Mouse (Mus musculus) myocyte (in vitro differentiated cells): Measurements from ENCODE around the gene Agpat4.

Source experiments
- CEBPB ChIP-seq: IDR thresholded peaks from 2 replicates; pipeline ENCODE4 v1.6.1; 2011; ENCODE audit warnings: mild to moderate bottlenecking, moderate library complexity; ENCODE audit not compliant: poor library complexity, insufficient read depth, severe bottlenecking
- E2F4 ChIP-seq: IDR thresholded peaks from one replicate; pipeline ENCODE4 v1.6.1; 2011; ENCODE audit warnings: mild to moderate bottlenecking, control low read depth, moderate library complexity; ENCODE audit not compliant: insufficient read depth
- MAX ChIP-seq: IDR thresholded peaks from one replicate; pipeline ENCODE4 v1.6.1; 2011; ENCODE audit warnings: low read depth, mild to moderate bottlenecking, control low read depth
- MYOD1 ChIP-seq, 3 experiments: IDR thresholded peaks; one replicate each; pipeline ENCODE4 v1.6.1; 2011; ENCODE audit warnings: control low read depth in 2 of 3, low read depth in 2 of 3, mild to moderate bottlenecking in 2 of 3, moderate library complexity in 1 of 3; ENCODE audit not compliant: insufficient read length in 2 of 3, control insufficient read depth in 1 of 3
- POLR2A ChIP-seq: IDR thresholded peaks from one replicate; pipeline ENCODE4 v1.6.1; 2011; ENCODE audit warnings: low read depth, mild to moderate bottlenecking, control low read depth, moderate library complexity; ENCODE audit not compliant: insufficient read length
- POLR2AphosphoS2 ChIP-seq: IDR thresholded peaks from one replicate; pipeline ENCODE4 v1.6.1; 2011; ENCODE audit warnings: low read depth, control low read depth; ENCODE audit not compliant: insufficient read length
- REST ChIP-seq: IDR thresholded peaks from one replicate; pipeline ENCODE4 v1.6.1; 2011; ENCODE audit warnings: mild to moderate bottlenecking, control low read depth, moderate library complexity; ENCODE audit not compliant: insufficient read depth, insufficient read length
- SRF ChIP-seq: IDR thresholded peaks from one replicate; pipeline ENCODE4 v1.6.1; 2011; ENCODE audit warnings: low read depth; ENCODE audit not compliant: control insufficient read depth, insufficient read length
- TCF12 ChIP-seq: IDR thresholded peaks from one replicate; pipeline ENCODE4 v1.6.1; 2011; ENCODE audit warnings: mild to moderate bottlenecking, control low read depth; ENCODE audit not compliant: poor library complexity, insufficient read depth, severe bottlenecking
- TCF3 ChIP-seq: IDR thresholded peaks from one replicate; pipeline ENCODE4 v1.6.1; 2011; ENCODE audit warnings: low read depth, control low read depth; ENCODE audit not compliant: insufficient read length
- USF1 ChIP-seq: IDR thresholded peaks from one replicate; pipeline ENCODE4 v1.6.1; 2011; ENCODE audit warnings: low read depth, mild to moderate bottlenecking, control low read depth, moderate library complexity

GRCm38 (mm10) chr17:12179339-12179738 is 60.8 kb downstream of the Agpat4 start:
- no peak for TF ChIP-seq POLR2A
- TF ChIP-seq MAX = no peak
- TF ChIP-seq CEBPB = no peak
- TF ChIP-seq POLR2AphosphoS2 = no peak
- TF ChIP-seq TCF12 = no peak
- TF ChIP-seq E2F4 = no peak
- no peak for TF ChIP-seq MYOD1 (IDR thresholded peaks at IDR 0.05; ENCODE audit: control insufficient read depth in 1 of 3, insufficient read length in 2 of 3, low read depth in 2 of 3)
- no peak for TF ChIP-seq USF1
- TF ChIP-seq REST = no peak
- no peak for TF ChIP-seq SRF
- TF ChIP-seq TCF3 = no peak
